Mouse (Mus musculus): ENCODE data around the gene Il20rb. TPM values are rescaled to one million over a fixed set of nuclear protein-coding genes. Genes with fewer than 3 reads are reported as not detected.

Gene Il20rb
- polyA plus RNA-seq, 1 experiment: 4.3 TPM

DNA sequence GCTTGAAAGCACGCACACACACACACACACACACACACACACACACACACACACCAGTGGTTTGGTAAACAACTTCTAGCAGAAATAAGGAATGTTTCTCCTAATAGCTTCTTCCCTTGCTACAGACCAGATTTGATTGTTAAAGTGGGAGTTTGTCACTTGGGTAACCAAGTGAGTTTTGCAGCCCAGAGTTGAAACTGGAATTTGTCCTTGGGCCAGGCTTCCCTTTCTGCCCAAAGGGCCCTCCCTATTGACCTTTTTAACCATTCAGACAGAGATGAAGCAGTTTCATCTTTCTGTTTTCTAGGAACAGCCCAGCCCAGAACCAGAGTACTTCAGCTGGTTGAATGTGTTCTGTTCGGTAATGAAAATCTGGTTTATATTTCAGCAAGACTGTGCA lies 55.7 kb downstream of the Il20rb start:
- DNase-seq (ENCODE audit: low spot score): no peak

DNA sequence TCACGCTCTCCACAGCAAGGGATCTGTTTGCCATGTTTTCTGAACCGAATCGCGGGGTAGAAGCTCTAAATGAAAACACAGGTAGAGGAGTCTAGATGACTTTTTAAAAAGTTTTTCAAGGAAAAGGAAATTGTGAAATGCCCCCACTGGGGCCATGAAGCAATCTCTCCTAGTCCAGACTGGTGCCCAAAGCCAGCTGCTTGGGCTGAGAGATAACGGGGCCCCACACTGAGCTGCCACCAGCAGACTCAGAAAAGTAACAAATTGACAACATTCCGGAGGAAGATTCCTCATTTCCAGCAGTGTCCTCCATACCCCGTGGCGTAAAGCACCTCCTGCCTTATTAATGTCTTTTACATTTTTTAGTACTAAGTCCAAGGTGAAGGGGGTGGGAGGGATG lies 66.9 kb downstream of the Il20rb start:
- no peak for DNase-seq (ENCODE audit: low spot score)

DNA sequence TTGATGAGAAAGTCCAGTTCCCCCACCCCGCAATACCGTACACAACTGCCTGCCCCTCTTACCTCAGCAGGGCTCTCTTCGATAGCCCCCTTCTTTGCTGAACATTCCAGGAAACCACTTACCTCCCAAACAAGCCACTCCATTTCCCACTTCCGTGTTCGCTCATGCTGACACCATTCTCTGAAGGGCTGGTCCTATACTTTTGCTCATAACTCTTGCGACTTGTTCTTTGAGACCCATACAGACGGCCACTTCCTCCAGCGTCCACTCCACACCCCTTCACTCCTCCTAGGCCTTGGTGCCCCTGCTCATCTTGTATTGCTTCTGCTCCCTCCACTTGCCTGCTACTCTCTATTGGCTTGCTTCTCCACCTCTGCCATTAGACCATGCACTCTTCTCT lies 67.5 kb downstream of the Il20rb start:
- DNase-seq (ENCODE audit: low spot score): no peak

DNA sequence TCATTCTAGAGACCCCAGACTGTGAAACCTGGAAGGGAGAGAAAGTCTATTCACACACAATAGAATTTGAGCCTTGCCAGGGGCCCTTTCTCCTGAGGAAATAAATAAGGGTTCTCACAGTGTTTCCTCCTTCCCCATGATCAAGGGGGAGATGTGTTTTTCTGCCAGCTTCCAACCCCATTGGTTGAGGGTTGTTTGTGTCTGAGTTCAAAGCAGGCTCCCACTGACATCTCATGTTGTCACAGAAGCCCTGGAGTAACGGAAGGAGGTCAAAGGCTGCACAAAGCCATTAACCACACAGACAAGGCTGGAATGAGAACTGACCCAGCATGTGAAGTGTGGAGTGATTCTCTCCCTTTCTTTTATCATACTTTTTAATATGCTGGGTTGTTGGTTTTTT lies 69.8 kb downstream of the Il20rb start:
- DNase-seq (ENCODE audit: low spot score): no peak

DNA sequence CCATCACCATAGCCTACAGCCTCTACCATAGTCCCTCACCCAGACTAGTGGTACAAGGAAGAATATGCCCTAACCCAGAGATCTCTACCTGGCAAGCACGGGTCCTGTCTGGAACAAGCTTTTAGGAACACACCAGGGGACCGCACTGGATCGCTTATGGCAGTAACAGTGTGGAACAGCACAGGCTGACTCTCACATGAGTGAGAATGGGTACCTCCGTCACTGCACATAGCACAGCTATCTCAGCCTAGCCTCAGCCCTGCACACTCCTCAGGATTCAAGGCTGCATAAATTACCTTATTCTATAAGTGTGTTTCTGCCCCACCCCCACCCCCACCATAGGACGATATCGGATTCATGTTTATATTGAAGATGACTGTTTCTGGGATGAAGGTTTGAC lies 70.3 kb downstream of the Il20rb start:
- no peak for DNase-seq (ENCODE audit: low spot score)

DNA sequence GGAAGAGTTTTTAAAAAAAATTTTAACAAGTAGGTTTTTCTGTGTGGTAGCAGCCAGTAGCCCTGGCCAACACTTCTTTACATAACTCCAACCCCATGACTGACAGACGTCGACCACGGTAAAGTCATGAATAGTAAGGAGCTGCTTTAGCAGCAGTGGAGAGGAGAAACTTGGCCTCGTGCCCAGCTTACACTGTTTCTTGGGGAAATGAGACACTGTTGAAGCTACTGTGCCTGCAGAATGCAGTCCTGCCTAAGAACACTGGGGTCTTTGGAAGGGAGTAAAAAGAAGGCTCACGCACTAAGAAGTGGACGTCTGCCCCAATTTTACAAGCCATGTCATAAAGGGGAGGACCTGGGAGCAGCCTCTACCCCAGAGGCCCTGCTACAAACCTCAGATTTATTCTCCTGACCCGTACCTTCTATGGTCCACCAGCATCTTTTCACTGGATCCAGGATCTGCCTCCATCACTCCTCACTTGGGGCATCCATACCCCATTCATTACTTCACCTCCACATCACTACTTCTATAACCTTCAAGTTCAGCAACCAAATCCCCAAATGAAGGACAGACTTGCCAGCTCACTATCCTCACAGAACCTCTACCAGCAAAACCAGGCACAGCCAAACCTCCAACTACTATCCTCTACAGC lies 71.1 kb downstream of the Il20rb start:
- DNase-seq (ENCODE audit: low spot score): no peak

Other genes with a start within 250 kb of the Il20rb start
- gene Nck1, start 59.3 kb upstream of the Il20rb start, polyA plus RNA-seq (2012; rRNA removed): 39.9 and 46.6 TPM in 2 replicates
- gene Slc35g2, start 84.3 kb upstream of the Il20rb start, polyA plus RNA-seq (2012; rRNA removed): 3.7 and 4.1 TPM in 2 replicates
- gene Stag1, start 111.0 kb upstream of the Il20rb start, polyA plus RNA-seq (2012; rRNA removed): 16.7 and 20.2 TPM in 2 replicates

All from urinary bladder, adult 2 months (tissue).